15 mouse cellular contexts compared by ENCODE assay signal in the genomic region with DNA sequence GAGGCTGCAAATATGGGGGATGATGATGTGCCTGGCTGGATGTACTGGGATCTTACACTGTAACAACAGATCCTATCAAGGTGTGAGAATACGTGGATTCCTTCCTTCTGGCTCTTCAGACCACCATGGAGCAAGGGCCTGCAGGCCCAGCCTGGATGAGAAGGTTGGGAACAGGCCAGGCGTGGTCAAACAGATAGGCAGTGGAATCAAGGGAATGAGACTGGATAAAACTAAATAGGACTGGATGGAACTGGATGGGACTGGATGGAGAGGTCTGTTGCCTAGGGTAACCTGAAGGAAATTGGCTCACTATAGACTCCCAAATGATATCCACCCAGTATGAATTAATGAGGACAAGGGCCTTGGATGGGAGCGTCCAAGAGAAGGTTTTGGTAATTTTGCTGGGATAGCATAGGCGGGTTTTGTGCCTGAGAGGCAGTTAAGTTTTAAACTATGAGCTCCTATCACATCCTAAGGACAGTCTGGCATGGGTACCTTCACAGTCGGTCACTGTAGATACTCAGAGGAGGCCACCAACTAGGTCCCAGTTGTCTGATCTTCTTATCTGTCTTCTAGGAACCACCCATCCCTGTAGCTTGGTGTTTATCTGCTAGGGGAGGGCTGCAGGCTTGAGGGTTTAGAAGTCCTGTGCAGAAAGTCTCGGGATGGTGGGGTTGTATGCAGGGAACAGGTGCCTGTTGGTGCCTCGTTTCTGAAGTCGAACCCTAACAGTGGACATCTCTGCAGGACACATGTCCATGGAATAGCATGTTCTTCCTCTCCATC. TPM values are rescaled to one million over a fixed set of nuclear protein-coding genes. Genes with fewer than 3 reads are reported as not detected.
DNase-seq lines count a peak whose midpoint lies in the region; ATAC-seq and TF ChIP-seq lines count a peak whose summit lies in the region.
"Had no signal": no experiment of that assay in that cellular context is flagged by ENCODE, and none has a peak within 500 bp of the region (broad histone marks: within the 10 kb centered on the region; RNA-seq: fewer than 3 reads in every experiment).

No protein-coding gene starts in this region.

- H3K4me3 ChIP-seq in limb, embryonic 12.5 days (replicated peaks), result no peak overlapping the region
- H3K4me3 ChIP-seq in limb, embryonic 10.5 days, result no peak overlapping the region
- H3K4me3 ChIP-seq in liver, embryonic 14.5 days (ENCODE audit: insufficient read depth in 1 of 2, low read depth in 2 of 2, low read length in 2 of 2), result peak overlapping the region; percentile 19 to 36; a peak in 2 of 4 replicates
- H3K4me3 ChIP-seq: heart, embryonic 15.5 days; layer of hippocampus, adult 2 months; lung, embryonic 15.5 days; megakaryocyte, embryonic 14.5 days; myocyte had no signal

- DNase-seq in limb, embryonic 10.5 days (ENCODE audit: low spot score), result no peak
- DNase-seq in ZHBTc4 (ENCODE audit: low read depth, low spot score), result peak; percentile 66
- DNase-seq in c-Kit-positive CD71-positive TER-119-positive erythroid progenitor cells, embryonic 14.5 days (ENCODE audit: low spot score), result peak; percentile 64
- DNase-seq in liver, embryonic 14.5 days (ENCODE audit: low read depth in 3 of 3, low spot score in 3 of 3), result peak; percentile 64 to 73 (median 71)
- DNase-seq in gastrocnemius, postnatal 4 days (ENCODE audit: low spot score in 2 of 2), result no peak
- DNase-seq in left cerebral cortex, postnatal 14 days (ENCODE audit: low spot score in 2 of 2), result no peak
- DNase-seq in natural killer cell, adult 2 months (ENCODE audit: low spot score in 2 of 2), result no peak
- DNase-seq: cerebellum, adult 9-10 months; gastrocnemius, postnatal 10 days had no signal

- ATAC-seq in limb, embryonic 12.5 days (ENCODE audit: insufficient number of reproducible peaks, insufficient read depth, low FRiP score, low TSS enrichment, low read depth), result no peak
- peak; percentile 87 for ATAC-seq in liver, embryonic 14.5 days (ENCODE audit: insufficient read depth)

- 88% methylated on average over 8 of the region's 8 CpGs for WGBS in limb, embryonic 12.5 days
- WGBS in limb, embryonic 10.5 days, result 90% methylated on average over 8 of the region's 8 CpGs
- WGBS in liver, embryonic 14.5 days (ENCODE audit: insufficient replicate concordance), result 36% methylated on average over 8 of the region's 8 CpGs

- no peak overlapping the region for H3K4me2 ChIP-seq in limb, embryonic 12.5 days
- peak overlapping the region; percentile 56 for H3K4me2 ChIP-seq in liver, embryonic 14.5 days (ENCODE audit: low read depth)
- H3K4me2 ChIP-seq: heart, embryonic 15.5 days; lung, embryonic 15.5 days had no signal

- no peak for TF ChIP-seq CTCF in liver, embryonic 14.5 days (IDR thresholded peaks at IDR 0.05; ENCODE audit: low read depth)

- H3K4me1 ChIP-seq in limb, embryonic 12.5 days (replicated peaks), result peaks cover 27% of the 10 kb centered on the region
- H3K4me1 ChIP-seq in limb, embryonic 10.5 days, result peaks cover 50% of the 10 kb centered on the region
- H3K4me1 ChIP-seq in liver, embryonic 14.5 days (replicated peaks; ENCODE audit: control insufficient read depth in 2 of 2, insufficient read depth in 2 of 2, low read length in 1 of 2), result peaks cover 62 to 70% of the 10 kb centered on the region in 2 experiments
- H3K4me1 ChIP-seq: heart, embryonic 15.5 days; megakaryocyte, embryonic 14.5 days had no signal

- peak; percentile 83 for TF ChIP-seq EP300 in liver, embryonic 14.5 days (IDR thresholded peaks at IDR 0.05; ENCODE audit: low read depth)

- no peaks in the 10 kb centered on the region for H3K36me3 ChIP-seq in limb, embryonic 12.5 days
- no peaks in the 10 kb centered on the region for H3K36me3 ChIP-seq in limb, embryonic 10.5 days
- H3K36me3 ChIP-seq in liver, embryonic 14.5 days (replicated peaks; ENCODE audit: control insufficient read depth, insufficient read depth, low read depth), result no peaks in the 10 kb centered on the region
- H3K36me3 ChIP-seq: heart, embryonic 15.5 days; lung, embryonic 15.5 days had no signal

- no peak overlapping the region for H3K9ac ChIP-seq in limb, embryonic 12.5 days (replicated peaks)
- peak overlapping the region; percentile 70 for H3K9ac ChIP-seq in liver, embryonic 14.5 days (replicated peaks)
- H3K9ac ChIP-seq: heart, embryonic 15.5 days; lung, embryonic 15.5 days had no signal

- peaks cover 5% of the 10 kb centered on the region; the same call in 1 of the 2 replicates for H3K27me3 ChIP-seq in limb, embryonic 12.5 days
- H3K27me3 ChIP-seq in limb, embryonic 10.5 days (ENCODE audit: low read depth, poor library complexity, severe bottlenecking), result peaks cover 2% of the 10 kb centered on the region; the same call in 1 of the 2 replicates
- no peaks in the 10 kb centered on the region for H3K27me3 ChIP-seq in liver, embryonic 14.5 days (ENCODE audit: control insufficient read depth, insufficient read depth, low read length)

- no peaks in the 10 kb centered on the region for H3K9me3 ChIP-seq in limb, embryonic 12.5 days
- H3K9me3 ChIP-seq in limb, embryonic 10.5 days (replicated peaks), result no peaks in the 10 kb centered on the region
- no peaks in the 10 kb centered on the region for H3K9me3 ChIP-seq in liver, embryonic 14.5 days (ENCODE audit: control insufficient read depth, low read length)
- H3K9me3 ChIP-seq: heart, embryonic 15.5 days; lung, embryonic 15.5 days; megakaryocyte, embryonic 14.5 days had no signal

- intact Hi-C loops in left cerebral cortex, postnatal 14 days (cut with DNase I), result no loop called here

- H3K27ac ChIP-seq in limb, embryonic 12.5 days, result 0 out of 2 replicates have a peak overlapping the region, but pooled peaks have one; percentile 24
- H3K27ac ChIP-seq in limb, embryonic 10.5 days, result no peak overlapping the region
- peak overlapping the region; percentile 95 for H3K27ac ChIP-seq in liver, embryonic 14.5 days
- H3K27ac ChIP-seq: heart, embryonic 15.5 days; layer of hippocampus, adult 2 months; lung, embryonic 15.5 days had no signal

RNA-seq across cellular contexts. Expression of a gene that starts 44.2 kb away (rescaled TPM):
- polyA plus RNA-seq in limb, embryonic 12.5 days (2016; fragmentation: Nextera tagmentation; extraction: Ambion mirVana), result 24.9 and 27.9 TPM in 2 replicates
- polyA plus RNA-seq in limb, embryonic 10.5 days (2016; fragmentation: Nextera tagmentation; extraction: Ambion mirVana), result 12.9 and 16.5 TPM in 2 replicates
- polyA plus RNA-seq in liver, embryonic 14.5 days (2012; rRNA removed), result 3.3 and 3.7 TPM in 2 replicates
- 1.9 and 2.1 TPM in 2 replicates for polyA plus RNA-seq in liver, embryonic 14.5 days (2014; fragmentation: Nextera tagmentation; extraction: Ambion mirVana)
- total RNA-seq in gastrocnemius, postnatal 4 days (2021), result 10 to 100 TPM; 12.7 to 18.9 TPM
- 10 to 100 TPM in 1 of 2 experiments, 1 to 10 TPM in 1; 7.2 to 10.5 TPM for total RNA-seq in left cerebral cortex, postnatal 14 days (2021)

Comparison
In these comparisons a context has a peak if more than half of its experiments do, and no peak if none do; other contexts are left out.
1. H3K4me3 ChIP-seq: peak in liver, embryonic 14.5 days (2 of 2); none in limb, embryonic 12.5 days (single experiment) and limb, embryonic 10.5 days (single experiment).
2. DNase-seq: peak in ZHBTc4 (single experiment), c-Kit-positive CD71-positive TER-119-positive erythroid progenitor cells, embryonic 14.5 days (single experiment) and liver, embryonic 14.5 days (3 of 3); none in limb, embryonic 10.5 days (single experiment), gastrocnemius, postnatal 4 days (0 of 2), left cerebral cortex, postnatal 14 days (0 of 2) and natural killer cell, adult 2 months (0 of 2).